Mouse (Mus musculus): ENCODE measurements around the gene Gper1. TPM values are rescaled to one million over a fixed set of nuclear protein-coding genes. Genes with fewer than 3 reads are reported as not detected.

Gene Gper1
- polyA plus RNA-seq (2012; rRNA removed) = 2.7 and 3.3 TPM in 2 replicates

DNA sequence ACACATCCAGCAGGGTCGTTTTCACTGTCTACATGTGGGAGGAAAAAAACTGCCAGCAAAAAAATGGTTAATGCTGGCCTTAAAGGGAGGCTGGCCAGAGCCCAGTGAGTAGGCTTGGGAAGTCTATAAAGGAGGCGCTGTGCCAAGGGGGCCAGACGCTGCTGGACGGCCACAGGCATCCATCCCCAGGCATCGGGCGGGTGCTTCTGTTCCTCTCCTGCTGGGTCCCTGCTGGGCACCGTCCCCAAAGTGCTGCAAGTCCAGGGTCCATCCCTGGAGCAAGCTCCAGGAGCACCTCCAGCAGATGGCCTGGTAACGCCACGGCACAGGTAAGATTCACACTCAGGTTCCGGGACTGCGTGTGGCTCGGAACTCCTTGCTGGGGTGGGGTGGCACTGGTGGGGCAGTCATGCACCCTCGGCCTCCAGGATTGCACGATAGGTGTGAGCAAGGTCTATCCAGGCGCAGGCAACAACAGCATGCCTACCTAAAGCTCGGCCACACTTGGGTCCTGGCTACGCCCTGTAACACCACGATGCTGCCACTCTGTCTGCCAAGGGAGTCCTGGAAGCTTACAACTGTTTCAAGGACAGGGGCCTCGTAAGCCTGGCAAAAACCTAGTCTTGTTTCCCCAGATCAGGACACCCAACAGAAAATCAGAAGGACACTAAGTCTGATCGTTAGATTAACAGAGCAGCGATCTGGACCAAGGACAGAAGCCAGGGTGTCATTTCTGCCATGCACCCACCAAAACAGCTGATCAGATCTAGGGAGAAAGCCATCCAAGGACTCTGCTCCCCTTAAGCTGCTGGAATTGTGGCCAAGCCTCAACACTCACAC is at the start of gene Gper1:
Gper1 (plus strand) TSS at position 126 of the 840 bp plus-strand sequence.
- peak within 1 kb of the TSS; percentile 18 for H3K4me3 ChIP-seq (replicated peaks; ENCODE audit: extremely low read depth, low read depth, low read length)
- DNase-seq = no peak
- 46% methylated on average over 21 of the region's 21 CpGs for WGBS
- no peak for TF ChIP-seq CTCF (IDR thresholded peaks at IDR 0.05; ENCODE audit: insufficient read depth, low read length)
- TF ChIP-seq POLR2A (IDR thresholded peaks at IDR 0.05; ENCODE audit: borderline replicate concordance, extremely low read depth, low read depth, low read length) = no peak
- no peaks in the 10 kb centered on the region; the same call in 1 of the 2 replicates for H3K4me1 ChIP-seq (ENCODE audit: control insufficient read depth, insufficient read depth, low read length)

DNA sequence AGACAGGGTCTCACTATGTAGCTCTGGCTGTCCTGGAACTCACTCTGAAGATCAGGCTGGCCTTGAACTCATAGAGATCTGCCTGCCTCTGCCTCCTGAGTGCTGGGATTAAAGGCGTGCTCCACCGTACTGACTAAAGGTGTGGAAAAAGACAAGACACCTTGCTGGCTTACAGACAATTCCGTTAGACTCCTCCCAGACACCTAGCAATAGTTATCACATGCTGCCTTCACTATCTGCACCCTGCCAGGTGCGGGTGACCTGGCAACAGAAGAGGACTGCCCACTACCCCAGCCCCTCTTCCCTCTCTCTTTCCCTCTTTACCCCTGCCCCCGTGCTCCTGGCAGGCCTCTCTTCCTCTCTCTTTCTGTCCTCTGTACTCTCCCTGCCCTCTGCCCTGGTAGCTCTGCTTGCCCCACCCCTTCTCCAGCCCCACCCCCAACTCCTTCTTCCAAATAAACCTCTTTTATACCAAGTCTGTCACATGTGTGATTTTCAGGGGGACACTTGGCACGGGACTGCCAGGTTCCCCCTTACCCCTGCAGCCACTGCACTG is 49.0 kb upstream of the Gper1 start:
- WGBS = 65% methylated on average over 6 of the region's 6 CpGs
- H3K4me3 ChIP-seq (replicated peaks; ENCODE audit: extremely low read depth, low read depth, low read length) = no peak overlapping the region
- TF ChIP-seq POLR2A (IDR thresholded peaks at IDR 0.05; ENCODE audit: borderline replicate concordance, extremely low read depth, low read depth, low read length) = no peak
- no peak for TF ChIP-seq CTCF (IDR thresholded peaks at IDR 0.05; ENCODE audit: insufficient read depth, low read length)
- H3K4me1 ChIP-seq (ENCODE audit: control insufficient read depth, insufficient read depth, low read length) = peaks cover 43% of the 10 kb centered on the region
- DNase-seq = no peak

DNA sequence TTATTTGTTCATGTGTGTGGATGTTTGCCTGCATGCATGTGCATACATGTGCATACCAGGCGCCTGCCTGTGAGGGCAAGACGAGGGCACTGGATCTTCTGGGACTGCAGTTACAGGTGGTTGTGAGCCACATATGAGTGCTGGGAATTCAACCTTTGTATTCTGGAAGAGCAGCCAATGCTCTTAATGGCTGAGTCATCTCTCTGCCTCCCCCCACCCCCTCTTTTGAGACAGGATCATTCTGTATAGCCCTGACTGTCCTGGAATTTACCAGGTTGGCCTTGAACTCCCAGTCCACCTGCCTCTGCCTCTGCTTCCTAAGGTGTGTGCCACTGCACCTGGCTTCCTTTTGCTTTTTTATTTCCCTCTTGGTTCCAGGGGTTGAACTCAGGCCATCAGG is 48.1 kb upstream of the Gper1 start:
- 88% methylated on average over 2 of the region's 2 CpGs for WGBS
- no peak for TF ChIP-seq CTCF (IDR thresholded peaks at IDR 0.05; ENCODE audit: insufficient read depth, low read length)
- TF ChIP-seq POLR2A (IDR thresholded peaks at IDR 0.05; ENCODE audit: borderline replicate concordance, extremely low read depth, low read depth, low read length) = no peak

GRCm38 (mm10) chr5:139377468-139378270 is 45.3 kb upstream of the Gper1 start, which contains the start of gene Gpr146:
TSS of gene Gpr146 (plus strand) at chr5:139377697.
- DNase-seq = peak; percentile 72
- H3K4me3 ChIP-seq (replicated peaks; ENCODE audit: extremely low read depth, low read depth, low read length) = no peak within 1 kb of the TSS

More for the DNA sequence above, 48.1 kb upstream of the Gper1 start:
- H3K4me3 ChIP-seq (replicated peaks; ENCODE audit: extremely low read depth, low read depth, low read length) = no peak overlapping the region
- peaks cover 52% of the 10 kb centered on the region for H3K4me1 ChIP-seq (ENCODE audit: control insufficient read depth, insufficient read depth, low read length)
- no peak for DNase-seq

DNA sequence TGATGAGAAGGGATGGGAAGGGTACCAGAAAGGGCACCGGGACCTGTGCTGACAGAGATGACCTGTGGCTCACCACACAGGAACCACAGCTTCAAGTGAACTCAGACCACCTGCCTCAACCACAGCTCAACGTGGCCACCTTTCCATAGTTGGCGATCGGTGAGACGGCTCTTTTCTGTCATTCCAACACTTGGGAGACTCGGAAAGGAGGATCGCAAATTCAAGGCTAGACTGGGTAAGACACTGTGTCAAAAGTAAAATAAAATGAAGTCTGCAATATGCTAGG is 44.7 kb upstream of the Gper1 start:
- Histone ChIP-seq H3K4me1 (ENCODE audit: control insufficient read depth, insufficient read depth, low read length) (peaks cover 50% of the 10 kb centered on the region), H3K4me3 (replicated peaks; ENCODE audit: extremely low read depth, low read depth, low read length) (no peak overlapping the region)
- DNase-seq = no peak
- WGBS = 36% methylated on average over 7 of the region's 7 CpGs
- TF ChIP-seq CTCF (IDR thresholded peaks at IDR 0.05; ENCODE audit: insufficient read depth, low read length) (no peak), POLR2A (IDR thresholded peaks at IDR 0.05; ENCODE audit: borderline replicate concordance, extremely low read depth, low read depth, low read length) (no peak)

More at GRCm38 (mm10) chr5:139377468-139378270, 45.3 kb upstream of the Gper1 start, which contains the start of gene Gpr146:
- peaks cover 52% of the 10 kb centered on the region for H3K4me1 ChIP-seq (ENCODE audit: control insufficient read depth, insufficient read depth, low read length)
- WGBS = 15% methylated on average over 18 of the region's 18 CpGs
- TF ChIP-seq CTCF (IDR thresholded peaks at IDR 0.05; ENCODE audit: insufficient read depth, low read length) (no peak), POLR2A (IDR thresholded peaks at IDR 0.05; ENCODE audit: borderline replicate concordance, extremely low read depth, low read depth, low read length) (0 out of 2 replicates have a peak, but pooled peaks have one; percentile 59)

DNA sequence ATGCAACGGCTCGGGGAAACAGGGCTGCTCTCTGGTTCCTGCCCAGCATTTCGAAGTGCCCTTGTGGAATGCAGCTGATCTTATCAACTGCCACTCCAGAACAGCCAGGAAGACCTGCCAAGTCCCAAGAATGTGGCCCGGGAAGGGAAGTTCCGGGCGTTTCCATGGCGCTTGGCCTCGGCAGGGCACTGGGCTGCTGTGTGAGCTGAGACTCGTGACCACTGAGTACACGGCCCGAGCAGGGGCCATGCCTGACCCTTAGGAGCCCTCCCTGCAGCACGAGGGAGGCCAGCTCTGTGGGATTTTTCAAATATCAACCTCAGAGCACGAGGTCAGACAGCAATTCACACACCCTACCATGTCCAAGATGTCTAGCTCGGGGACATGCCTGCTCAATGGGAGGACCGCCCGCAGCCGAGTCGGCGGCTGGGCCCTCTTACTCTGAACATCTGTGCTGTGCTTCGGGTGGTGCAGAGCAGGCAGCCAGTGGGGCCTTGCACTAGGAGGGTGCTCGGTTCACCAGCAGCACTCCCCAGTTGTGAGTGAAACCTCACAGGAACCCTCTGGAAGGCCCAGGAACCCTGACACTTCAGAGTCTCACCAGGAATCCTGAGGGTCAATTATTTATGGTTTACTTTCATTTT is 43.8 kb upstream of the Gper1 start:
- 6% methylated on average over 21 of the region's 21 CpGs for WGBS
- DNase-seq = peak; percentile 89
- H3K4me3 ChIP-seq (replicated peaks; ENCODE audit: extremely low read depth, low read depth, low read length) = no peak overlapping the region
- H3K4me1 ChIP-seq (ENCODE audit: control insufficient read depth, insufficient read depth, low read length) = peaks cover 58% of the 10 kb centered on the region
- TF ChIP-seq POLR2A (IDR thresholded peaks at IDR 0.05; ENCODE audit: borderline replicate concordance, extremely low read depth, low read depth, low read length) (peak; percentile 40; the same call in 1 of the 2 replicates), CTCF (IDR thresholded peaks at IDR 0.05; ENCODE audit: insufficient read depth, low read length) (no peak)

- no peak for TF ChIP-seq POLR2A (IDR thresholded peaks at IDR 0.05; ENCODE audit: borderline replicate concordance, extremely low read depth, low read depth, low read length)
- no peak for TF ChIP-seq CTCF (IDR thresholded peaks at IDR 0.05; ENCODE audit: insufficient read depth, low read length)
- no peak for DNase-seq
- Histone ChIP-seq H3K4me3 (replicated peaks; ENCODE audit: extremely low read depth, low read depth, low read length) (peak overlapping the region; percentile 42), H3K4me1 (ENCODE audit: control insufficient read depth, insufficient read depth, low read length) (peaks cover 65% of the 10 kb centered on the region)
- 12% methylated on average over 8 of the region's 8 CpGs for WGBS
Measured at GRCm38 (mm10) chr5:139379771-139380384, 43.1 kb upstream of the Gper1 start.

GRCm38 (mm10) chr5:139380385-139381248 is 42.3 kb upstream of the Gper1 start:
- peaks cover 72% of the 10 kb centered on the region for H3K4me1 ChIP-seq (ENCODE audit: control insufficient read depth, insufficient read depth, low read length)
- 1% methylated on average over 70 of the region's 73 CpGs for WGBS
- DNase-seq = peak; percentile 97

More at GRCm38 (mm10) chr5:139380385-139381248, 42.3 kb upstream of the Gper1 start:
- TF ChIP-seq CTCF (IDR thresholded peaks at IDR 0.05; ENCODE audit: insufficient read depth, low read length) (no peak), POLR2A (IDR thresholded peaks at IDR 0.05; ENCODE audit: borderline replicate concordance, extremely low read depth, low read depth, low read length) (peak; percentile 52)
- H3K4me3 ChIP-seq (replicated peaks; ENCODE audit: extremely low read depth, low read depth, low read length) = peak overlapping the region; percentile 81

All from lung, adult 2 months (tissue).